Mouse (Mus musculus) layer of hippocampus, postnatal 36 days (tissue): ENCODE data around the gene Tmem120a. TPM values are rescaled to one million over a fixed set of nuclear protein-coding genes. Genes with fewer than 3 reads are reported as not detected.
A peak's percentile ranks its signal among the peaks of the same experiment; 100 is the strongest.

Experiments
- DNase-seq, 2 experiments: peaks; one replicate each; pipeline ENCODE4 v3.0.0; 2022
- total RNA-seq, 2 experiments: library from RNA; stranded (reverse); gene quantifications; 2 replicates each; pipeline ENCODE4 v1.2.3; 2021

The Tmem120a gene
- 10 to 100 TPM; 12.4 to 16.4 TPM for total RNA-seq

DNA sequence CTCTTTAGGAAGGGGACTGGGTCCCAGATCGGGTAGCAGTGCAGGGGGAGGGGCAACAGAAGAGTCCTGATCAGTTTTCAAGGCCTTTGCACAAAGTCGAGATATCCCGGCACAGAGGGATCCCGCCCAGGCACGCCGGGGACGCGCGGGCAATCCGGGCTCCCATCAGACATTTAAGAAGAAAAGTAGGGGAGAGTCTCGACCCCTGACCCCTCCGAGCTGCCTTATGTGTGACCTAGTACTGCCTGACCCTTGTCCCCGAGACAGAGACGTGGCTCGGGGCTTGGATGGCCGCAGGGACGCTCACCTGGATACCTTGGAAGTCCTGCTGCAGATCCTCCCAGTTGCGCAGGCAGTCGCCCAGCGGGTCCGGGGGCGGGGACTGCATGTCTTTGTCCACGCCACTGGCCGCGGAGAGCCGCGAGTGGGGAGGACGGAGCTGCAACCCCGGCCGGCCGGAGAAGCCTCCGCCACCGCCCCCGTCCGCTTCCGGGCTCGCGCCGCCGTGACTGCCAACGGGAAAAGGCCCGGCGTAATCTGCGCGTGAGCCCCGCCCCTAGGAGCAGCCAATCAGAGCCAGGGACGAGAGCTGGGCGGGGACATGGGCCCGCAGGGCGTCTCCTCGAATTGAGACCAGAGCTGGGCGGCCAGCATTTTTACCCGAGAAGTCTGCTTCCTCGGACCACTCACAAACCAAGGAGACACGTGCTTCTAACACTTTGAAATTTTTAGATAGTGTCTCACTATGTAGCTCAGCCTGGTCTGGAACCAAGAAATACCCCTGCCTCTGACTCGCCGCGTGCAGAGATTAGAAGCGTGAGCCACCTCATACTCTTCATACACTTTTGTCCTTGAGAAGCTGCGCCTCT is at the start of gene Tmem120a:
Tmem120a (minus strand) TSS at position 708 of the 869 bp plus-strand sequence.
- peak; percentile 91 to 92 for DNase-seq

DNA sequence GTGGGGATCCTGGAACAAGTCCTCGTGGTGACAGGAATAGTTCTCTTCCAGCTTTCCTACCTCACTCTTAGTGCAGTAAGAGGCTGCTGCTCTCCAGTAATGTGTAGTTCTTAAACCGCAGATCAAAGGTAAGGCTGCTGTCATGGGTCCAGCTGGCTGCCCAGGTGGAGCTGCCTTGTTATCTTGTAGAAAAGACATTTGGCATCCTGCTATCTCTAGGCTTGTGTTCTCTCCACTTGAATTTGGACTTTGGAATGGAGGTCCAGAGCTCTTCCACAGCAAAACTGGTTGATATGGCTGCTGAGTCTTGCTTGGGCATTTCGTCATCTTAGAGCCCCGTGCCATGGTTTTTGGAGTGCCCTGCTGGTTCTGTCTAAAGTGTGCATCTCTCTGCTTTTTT is 38.7 kb upstream of the Tmem120a start:
- no peak for DNase-seq

DNA sequence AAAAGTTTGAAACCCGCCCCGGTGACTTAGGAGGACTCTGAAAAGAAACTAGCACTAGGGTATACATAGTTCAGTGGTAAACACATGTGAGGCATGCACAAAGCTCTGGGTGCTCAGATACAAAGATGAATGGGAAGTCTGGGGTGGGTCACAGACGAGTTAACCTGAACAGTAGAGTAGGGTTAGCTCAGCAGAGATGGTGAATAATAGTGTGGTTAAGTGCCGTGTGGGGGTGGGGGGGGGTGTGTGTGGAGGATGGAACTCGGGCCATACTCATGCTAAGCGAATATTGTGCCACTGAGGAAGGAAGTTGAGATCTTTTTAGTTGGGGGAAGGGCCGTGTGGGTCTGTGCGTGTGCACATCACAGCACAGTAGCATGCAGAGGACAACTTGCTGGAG is 36.1 kb upstream of the Tmem120a start:
- no peak for DNase-seq

DNA sequence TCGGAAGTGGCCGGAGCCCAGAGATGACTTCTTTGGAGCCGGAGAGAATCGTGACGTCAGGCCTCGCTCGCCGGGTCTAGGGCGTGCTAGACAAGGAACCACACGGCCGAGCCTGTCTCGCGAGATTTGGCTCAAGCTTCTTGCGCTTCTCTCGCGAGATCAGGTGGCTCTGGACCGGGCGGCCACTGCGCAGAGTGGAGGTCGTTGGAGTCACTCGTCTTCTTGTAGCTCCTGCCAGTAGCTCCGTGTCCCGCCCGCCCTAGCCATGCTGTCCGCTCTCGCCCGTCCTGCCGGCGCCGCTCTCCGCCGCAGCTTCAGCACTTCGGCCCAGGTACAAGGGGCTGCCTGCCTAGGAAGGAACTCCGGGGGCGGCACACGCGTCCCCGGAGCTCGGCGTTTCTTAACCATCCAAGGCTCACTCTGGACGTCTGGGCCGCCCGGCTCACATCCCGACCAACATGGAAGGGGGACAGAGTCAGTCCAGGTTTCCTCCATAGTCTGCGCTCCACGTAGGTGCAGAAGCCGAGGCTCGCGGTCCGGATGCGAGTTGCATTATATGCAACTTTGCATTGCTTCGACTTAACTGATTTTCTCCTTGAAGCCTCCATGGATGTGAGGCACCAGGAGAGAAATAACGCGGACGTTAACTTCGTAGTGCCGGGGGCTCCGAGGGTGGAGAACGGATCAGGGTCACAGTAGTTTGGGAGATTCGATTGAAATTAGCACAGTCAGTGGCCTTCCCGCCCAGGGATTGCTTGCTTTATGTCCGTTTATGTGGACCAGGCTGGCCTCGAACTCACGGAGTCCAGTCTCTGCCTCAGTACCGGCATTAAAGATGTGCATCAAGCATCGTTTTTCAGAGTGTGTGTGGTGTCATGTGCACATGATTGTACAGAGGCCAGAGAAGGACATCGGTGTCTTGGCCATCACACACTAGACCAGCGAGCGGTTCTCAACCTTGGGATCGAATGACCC is 34.5 kb upstream of the Tmem120a start, which contains the start of gene Mdh2:
Mdh2 (plus strand) TSS at position 10 of the 975 bp plus-strand sequence.
- DNase-seq: peak; percentile 96 to 99

DNA sequence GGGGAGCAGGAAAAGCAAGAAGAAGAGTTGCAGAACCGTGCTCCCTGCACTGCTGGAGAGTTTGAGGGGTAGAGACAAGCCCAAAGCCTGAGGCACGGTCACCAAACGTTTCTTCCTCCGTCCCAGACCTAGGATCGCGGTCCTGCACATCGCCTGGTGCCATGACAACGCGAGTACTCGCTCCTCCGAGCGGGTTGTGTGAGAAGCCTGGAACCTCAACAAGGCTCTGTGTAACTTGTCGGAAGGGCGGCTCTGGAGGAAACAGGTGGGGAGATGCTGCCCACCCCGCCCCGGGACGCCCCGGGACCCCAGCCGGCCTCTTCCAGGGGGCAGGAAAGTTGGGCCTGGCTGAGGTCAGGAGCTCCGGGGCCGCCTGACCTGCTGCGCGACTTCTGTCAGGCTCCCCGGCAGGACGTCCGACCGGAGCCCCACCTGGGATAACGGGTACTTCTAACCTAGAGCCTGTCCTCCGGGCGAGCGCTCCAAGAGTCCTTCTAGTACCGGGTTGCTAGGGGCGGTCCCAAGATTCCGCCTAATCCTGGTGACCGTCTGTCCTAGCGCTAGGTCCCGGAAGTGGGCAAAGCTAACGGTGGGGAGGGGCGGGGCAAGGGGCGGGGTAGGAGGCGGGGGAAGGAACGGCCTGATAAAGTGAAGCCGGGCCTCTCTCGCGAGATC is 33.7 kb upstream of the Tmem120a start, which contains the start of gene Styxl1:
Styxl1 (minus strand) TSS at position 590 of the 675 bp plus-strand sequence.
- no peak for DNase-seq

DNA sequence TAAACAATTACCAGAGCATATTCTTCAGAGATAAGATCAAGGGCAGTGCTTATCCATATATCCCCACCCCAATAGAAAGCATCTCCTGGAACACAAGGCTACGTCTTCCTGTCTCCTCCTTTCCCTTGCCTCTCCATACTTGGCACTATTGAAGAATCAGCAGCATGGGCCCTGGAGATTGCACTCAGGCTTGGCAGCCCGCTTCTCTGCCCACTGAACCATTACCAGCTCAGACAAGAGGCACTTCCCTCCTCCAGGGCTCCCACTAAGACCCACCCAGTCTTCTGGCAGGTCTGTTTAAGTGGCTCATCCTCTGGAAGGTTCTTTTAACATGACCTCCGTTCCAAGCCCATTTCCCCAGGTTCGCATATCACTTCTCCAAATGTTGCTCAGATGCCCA is 32.3 kb upstream of the Tmem120a start:
- DNase-seq: no peak

DNA sequence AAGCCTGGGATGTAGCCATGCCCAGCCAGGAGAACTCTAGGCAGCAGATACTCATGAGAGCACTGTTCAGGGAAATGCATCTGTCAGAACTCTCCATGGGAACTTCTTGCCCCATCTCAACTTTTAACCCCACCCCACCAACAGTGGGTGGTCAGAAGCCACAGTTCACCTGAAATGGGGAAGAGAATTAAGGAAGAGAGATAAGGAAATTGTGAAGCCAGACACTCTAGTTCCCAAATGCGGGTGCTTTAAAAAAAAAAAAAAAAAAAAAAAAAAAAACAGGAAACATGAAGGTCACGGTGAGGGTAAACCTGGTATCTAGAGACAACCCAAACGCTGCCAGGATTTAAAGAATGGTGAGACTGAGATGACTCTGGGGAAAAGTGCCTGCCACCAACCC is 28.3 kb upstream of the Tmem120a start:
- DNase-seq: no peak

DNA sequence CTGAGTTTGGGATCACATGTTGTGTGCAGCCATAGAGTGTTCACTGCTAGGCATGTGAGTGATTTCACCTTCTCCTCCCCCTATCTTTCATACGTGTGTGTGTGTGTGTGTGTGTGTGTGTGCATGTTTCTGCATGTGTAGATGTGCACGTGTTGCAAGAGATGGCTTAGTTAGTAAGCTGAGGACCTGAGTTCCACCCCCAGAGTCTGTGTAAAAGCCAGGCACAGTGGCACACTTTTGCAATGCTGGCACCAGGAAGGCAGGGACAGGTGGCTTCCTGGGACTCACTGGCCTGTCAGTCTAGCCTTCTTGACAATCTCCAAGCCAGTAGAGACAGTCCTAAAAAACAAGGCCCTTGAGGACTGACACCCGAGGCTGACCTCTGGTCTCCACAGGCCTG is 20.7 kb upstream of the Tmem120a start:
- DNase-seq: no peak

DNA sequence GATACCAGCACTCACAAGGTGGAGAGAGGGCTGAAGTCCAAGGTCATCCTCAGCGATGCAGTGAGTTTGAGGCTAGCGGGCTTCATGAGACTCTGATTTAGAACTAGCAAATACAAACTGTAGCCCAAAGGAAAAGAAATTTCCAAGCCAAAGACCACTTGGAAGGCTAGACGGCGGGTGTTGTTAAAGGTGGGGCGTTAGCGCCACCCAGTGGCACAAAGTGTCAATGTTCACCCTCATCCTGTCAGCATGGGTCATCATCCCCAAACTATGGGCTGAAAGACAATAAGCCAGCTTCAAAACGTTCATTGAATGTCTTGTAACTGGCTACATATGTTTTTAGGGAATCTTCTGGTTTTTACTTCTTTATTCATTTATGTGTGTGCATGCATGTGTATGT is 19.3 kb upstream of the Tmem120a start:
- DNase-seq: peak; percentile 59 to 67

DNA sequence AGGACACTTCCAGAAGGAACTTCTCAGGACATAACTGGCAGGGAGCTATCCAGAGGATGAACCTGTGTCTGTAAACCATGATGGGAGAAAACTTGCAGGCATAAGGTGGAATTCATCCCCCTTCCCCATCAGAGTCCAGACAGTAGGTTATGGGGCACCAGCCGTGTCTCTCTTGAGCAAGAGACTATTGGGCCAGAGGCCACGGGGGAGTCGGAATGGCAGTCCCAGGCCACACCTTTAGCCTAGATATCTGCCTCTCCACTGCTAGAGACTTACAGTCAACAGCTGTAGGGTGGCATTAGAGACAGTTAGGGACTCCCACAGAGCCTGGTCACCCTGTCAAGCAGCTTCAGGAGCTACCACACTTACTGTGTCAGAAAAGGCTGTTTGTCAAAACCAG is 17.6 kb upstream of the Tmem120a start:
- no peak for DNase-seq

DNA sequence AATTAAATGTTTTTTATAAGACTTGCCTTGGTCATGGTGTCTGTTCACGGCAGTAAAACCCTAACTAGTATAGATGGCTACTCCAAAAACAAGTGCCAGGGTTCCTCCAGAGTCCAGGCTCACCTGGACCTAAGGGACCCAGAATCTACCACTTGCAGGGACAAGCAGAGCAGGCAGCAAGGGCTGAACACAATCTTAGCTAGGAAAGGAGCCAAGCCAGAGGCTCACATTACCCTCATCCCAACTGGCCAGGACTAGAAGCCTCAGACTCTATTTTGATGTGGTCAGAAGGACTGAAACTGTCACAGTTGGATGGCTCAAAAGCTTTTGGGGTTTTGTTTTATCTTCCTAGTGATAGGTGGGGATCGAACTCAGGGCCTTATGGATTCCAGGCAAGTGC is 7.3 kb upstream of the Tmem120a start:
- DNase-seq: no peak

DNA sequence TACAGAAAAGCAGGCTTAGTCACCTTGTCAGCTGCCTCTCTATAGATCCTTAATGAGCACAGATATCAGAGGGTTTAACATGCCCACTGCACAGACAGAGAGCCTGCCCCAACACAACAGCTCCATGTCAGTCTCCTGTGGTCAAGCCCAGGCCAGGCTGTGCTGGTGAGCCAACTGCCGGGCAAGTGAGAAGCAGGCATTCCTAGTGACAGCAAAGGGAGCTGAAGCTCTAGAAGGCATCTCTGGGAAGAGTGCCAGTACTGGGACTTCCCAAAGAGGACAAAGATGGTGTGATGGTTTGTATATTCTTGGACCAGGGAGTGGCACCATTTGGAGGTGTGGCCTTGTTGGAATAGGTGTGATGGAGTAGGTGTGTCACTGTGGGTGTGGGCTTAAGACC is 6.8 kb upstream of the Tmem120a start:
- DNase-seq: no peak

DNA sequence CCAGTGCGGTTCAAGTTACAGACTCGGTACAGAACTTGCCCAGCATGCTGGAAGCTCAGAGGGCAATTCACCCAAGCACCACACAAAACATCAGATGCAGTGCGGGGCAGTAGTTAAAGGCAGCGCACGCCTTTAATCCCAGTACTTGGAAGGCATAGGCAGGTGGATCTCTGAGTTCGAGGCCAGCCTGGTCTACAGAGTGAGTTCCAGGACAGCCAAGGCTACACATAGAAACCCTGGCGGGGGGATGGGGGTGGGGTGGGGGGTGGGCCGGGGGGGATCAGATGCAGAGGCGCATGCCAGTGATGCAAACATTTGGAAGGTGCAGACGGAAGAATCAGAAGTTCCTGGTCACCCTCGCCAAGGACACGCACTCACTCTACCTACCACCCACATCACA is 494 bp upstream of the Tmem120a start:
- DNase-seq: no peak

DNA sequence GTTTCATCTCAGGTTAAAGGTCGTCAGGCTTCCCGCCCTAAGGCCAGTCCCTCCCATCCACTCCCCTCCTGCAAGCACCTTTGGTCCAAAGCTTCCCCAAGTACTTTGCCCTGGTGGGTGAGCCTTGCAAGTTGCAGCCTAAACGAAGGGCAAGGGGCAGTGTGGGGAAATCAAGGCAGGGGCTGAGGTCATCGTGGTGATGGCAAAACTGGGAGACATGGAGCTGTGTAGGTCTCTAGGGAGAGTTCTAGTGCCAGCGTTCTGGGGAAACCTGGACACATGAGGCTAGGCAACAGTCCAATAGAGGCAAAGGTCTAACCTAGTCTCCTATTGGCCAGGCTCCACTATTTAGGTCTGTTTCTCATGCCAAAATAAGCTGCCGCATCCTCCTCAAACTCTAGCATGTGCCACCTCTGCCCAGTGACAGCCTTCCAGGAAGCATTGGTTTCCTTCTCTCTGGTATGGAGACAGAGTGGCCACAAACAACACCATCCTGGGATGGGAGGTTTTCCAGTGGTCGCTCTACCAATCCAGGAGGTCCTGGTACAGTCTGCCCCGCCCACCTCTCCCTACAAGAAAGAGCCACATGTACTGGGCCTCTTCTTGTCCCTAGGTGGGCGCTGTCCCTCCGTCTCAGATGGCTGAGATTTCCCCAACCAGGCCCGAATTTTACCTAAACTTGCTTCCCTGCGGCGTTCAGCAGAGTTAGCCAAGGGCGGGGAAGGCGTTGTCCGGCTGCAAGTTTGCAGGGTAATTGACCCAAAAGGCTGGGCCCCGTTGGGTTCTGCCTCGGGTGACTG is 1.1 kb downstream of the Tmem120a start:
- DNase-seq: no peak

DNA sequence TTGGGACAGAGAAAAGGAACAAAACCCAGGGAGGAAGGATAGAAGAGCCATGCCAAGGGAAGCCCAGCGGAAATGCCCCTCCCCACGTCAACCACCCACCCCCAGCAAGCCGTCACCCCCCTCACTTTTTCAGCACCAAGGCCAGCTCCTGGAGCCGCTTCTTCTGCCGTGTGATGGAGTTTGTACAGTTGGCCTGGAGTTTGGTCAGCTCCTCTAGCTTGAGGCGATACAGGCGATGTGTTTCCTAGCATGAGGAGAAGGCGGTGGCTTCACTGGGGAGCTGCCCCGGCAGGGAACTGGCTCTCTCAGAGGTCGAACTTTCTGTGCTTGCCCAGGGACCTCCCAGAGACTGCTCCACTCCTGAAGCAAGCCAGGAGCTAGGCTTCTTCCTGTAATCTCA is 2.1 kb downstream of the Tmem120a start:
- no peak for DNase-seq

DNA sequence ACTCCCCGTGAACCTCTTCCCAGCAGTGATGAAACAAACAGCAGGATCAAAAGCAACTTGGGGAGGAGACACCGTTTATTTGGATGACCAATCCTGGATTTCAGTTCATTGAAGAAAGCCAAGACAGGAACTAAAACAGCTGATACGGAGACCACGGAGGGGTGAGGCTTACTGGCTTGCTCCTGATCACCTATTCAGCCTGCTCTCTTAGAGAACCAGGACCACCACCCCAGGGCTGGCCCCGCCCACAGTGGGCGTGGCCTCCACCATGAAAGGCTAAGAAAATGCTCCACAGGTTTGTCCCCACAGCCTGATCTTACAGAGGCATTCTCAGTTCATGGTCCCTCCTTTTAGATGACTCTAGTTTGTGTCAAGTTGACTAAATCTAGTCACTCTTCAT is 6.0 kb downstream of the Tmem120a start:
- no peak for DNase-seq

DNA sequence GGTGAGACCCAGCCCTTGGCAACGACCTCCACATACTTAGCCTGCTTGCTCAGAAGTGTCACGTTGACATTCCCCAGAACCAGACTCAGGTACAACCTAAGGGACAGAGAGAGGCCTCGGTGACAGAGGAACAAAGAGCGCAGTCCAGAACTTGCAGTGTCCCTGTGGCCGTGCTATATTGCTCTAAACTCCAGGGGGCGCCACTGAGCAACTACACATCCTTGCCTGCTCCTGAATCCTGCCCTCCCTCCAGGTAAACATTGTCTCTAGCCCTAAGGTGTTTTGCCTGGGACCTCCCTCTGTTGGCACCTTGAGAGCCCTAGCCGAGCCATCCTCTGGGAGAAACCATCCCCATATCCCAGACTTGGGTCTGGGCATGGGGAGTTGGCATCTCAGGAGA is 7.1 kb downstream of the Tmem120a start:
- no peak for DNase-seq

DNA sequence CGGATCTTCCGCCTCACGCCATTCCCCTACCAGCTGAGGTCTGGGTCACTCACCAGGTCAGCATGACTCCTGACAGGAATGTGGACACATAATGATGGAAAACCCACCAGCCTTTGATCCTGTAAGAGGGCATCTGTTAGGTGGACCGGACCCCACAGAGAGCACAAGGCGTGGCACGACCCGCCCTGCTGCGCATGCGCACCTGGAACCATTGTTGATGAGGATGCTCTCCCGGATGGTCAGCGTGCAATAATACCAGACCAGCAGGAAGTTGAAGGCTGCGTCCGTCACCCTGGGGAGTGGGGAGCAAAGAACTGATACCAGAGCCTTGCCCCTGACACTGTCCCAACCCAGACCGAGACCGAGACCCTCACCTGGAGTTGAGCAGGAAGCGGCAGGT is 7.7 kb downstream of the Tmem120a start:
- no peak for DNase-seq

DNA sequence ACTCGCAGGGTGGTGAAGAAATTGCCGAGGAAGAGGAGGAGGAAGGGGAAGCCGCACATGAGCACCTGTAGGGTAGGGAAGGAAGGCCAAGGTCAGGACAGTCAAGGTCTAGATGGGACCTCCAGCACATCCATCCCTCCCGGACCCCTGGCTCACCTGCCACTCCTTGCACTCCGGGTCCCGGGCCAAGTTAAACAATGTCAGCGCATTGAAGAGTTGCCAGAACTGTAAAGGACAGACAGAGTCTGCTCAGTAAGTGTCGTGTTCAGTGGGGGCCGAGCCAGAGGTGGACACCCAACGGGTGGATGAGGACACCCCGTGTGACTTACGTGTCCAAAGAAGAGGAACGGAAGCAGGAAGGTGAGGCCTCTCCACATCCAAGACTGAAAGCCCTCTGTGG is 8.5 kb downstream of the Tmem120a start:
- DNase-seq: no peak

DNA sequence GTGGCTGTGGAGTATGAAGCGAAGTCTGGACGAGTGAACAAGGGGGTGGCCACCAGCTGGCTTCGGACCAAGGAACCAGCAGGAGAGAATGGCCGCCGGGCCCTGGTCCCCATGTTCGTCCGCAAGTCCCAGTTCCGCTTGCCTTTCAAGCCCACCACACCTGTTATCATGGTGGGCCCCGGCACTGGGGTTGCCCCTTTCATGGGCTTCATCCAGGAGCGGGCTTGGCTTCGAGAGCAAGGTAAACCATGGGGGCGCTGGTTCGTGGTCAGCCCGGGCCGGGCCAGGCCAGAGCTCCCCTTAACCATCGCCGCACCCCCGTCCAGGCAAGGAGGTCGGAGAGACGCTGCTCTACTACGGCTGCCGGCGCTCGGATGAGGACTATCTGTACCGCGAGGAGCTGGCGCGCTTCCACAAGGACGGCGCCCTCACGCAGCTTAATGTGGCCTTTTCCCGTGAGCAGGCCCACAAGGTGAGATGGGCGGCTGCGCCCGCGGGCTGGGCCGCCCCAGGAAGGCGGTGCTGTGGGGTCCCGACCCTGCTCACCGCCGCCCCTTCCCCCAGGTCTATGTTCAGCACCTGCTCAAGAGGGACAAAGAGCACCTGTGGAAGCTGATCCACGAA is 10.1 kb downstream of the Tmem120a start:
- DNase-seq: no peak

DNA sequence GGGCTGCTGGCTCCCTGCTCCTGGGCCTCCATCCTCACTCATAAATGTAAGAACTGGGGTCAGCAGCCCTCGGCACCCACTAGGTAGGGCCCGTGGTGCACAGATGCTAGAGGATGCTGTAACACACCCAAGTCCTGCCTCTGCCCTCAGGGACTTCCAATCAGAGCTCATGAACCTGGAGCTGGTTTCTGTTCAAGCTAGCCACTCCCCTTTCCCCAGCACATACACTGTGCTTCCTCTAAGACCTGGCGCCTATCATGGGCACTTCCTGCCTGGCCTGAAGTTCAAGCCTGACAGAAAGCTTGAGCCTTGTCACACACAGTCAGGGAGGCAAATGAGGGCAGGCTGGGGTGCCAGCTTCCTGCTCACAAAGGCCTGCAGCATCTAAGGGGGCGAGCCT is 11.2 kb downstream of the Tmem120a start:
- DNase-seq: no peak
